Mouse (Mus musculus) myocyte (in vitro differentiated cells): ENCODE data around the gene Alkbh7. TPM values are rescaled to one million over a fixed set of nuclear protein-coding genes. Genes with fewer than 3 reads are reported as not detected.

Experiments
- H3K27me3 ChIP-seq: one replicate; pipeline ENCODE4 v1.6.1; 2011; ENCODE audit not compliant: control insufficient read depth, insufficient read depth, insufficient read length
- H3K36me3 ChIP-seq: one replicate; pipeline ENCODE4 v1.6.1; 2011; ENCODE audit not compliant: control insufficient read depth, insufficient read depth
- H3K4me2 ChIP-seq: one replicate; pipeline ENCODE4 v1.6.1; 2011; ENCODE audit warnings: low read depth, control low read depth
- H3K4me3 ChIP-seq: one replicate; pipeline ENCODE4 v1.5.1; 2011; ENCODE audit warnings: mild to moderate bottlenecking, control low read depth, moderate library complexity
- H3K79me2 ChIP-seq: one replicate; pipeline ENCODE4 v1.6.1; 2011; ENCODE audit not compliant: control insufficient read depth, insufficient read depth
- H3ac ChIP-seq: one replicate; pipeline ENCODE4 v1.6.1; 2011; ENCODE audit not compliant: control insufficient read depth, insufficient read length
- CEBPB ChIP-seq: IDR thresholded peaks from 2 replicates; pipeline ENCODE4 v1.6.1; 2011; ENCODE audit warnings: mild to moderate bottlenecking, moderate library complexity; ENCODE audit not compliant: poor library complexity, insufficient read depth, severe bottlenecking
- E2F4 ChIP-seq: IDR thresholded peaks from one replicate; pipeline ENCODE4 v1.6.1; 2011; ENCODE audit warnings: mild to moderate bottlenecking, control low read depth, moderate library complexity; ENCODE audit not compliant: insufficient read depth
- MAX ChIP-seq: IDR thresholded peaks from one replicate; pipeline ENCODE4 v1.6.1; 2011; ENCODE audit warnings: low read depth, mild to moderate bottlenecking, control low read depth
- MYOD1 ChIP-seq, 3 experiments: IDR thresholded peaks; one replicate each; pipeline ENCODE4 v1.6.1; 2011; ENCODE audit warnings: control low read depth in 2 of 3, low read depth in 2 of 3, mild to moderate bottlenecking in 2 of 3, moderate library complexity in 1 of 3; ENCODE audit not compliant: insufficient read length in 2 of 3, control insufficient read depth in 1 of 3
- MYOG ChIP-seq, 3 experiments: IDR thresholded peaks; one replicate each; pipeline ENCODE4 v1.6.1; 2011; ENCODE audit warnings: control low read depth in 2 of 3, low read depth in 2 of 3, mild to moderate bottlenecking in 2 of 3; ENCODE audit not compliant: insufficient read length in 2 of 3, control insufficient read depth in 1 of 3, insufficient read depth in 1 of 3
- POLR2A ChIP-seq: IDR thresholded peaks from one replicate; pipeline ENCODE4 v1.6.1; 2011; ENCODE audit warnings: low read depth, mild to moderate bottlenecking, control low read depth, moderate library complexity; ENCODE audit not compliant: insufficient read length
- POLR2AphosphoS2 ChIP-seq: IDR thresholded peaks from one replicate; pipeline ENCODE4 v1.6.1; 2011; ENCODE audit warnings: low read depth, control low read depth; ENCODE audit not compliant: insufficient read length
- REST ChIP-seq: IDR thresholded peaks from one replicate; pipeline ENCODE4 v1.6.1; 2011; ENCODE audit warnings: mild to moderate bottlenecking, control low read depth, moderate library complexity; ENCODE audit not compliant: insufficient read depth, insufficient read length
- SRF ChIP-seq: IDR thresholded peaks from one replicate; pipeline ENCODE4 v1.6.1; 2011; ENCODE audit warnings: low read depth; ENCODE audit not compliant: control insufficient read depth, insufficient read length
- TCF12 ChIP-seq: IDR thresholded peaks from one replicate; pipeline ENCODE4 v1.6.1; 2011; ENCODE audit warnings: mild to moderate bottlenecking, control low read depth; ENCODE audit not compliant: poor library complexity, insufficient read depth, severe bottlenecking
- TCF3 ChIP-seq: IDR thresholded peaks from one replicate; pipeline ENCODE4 v1.6.1; 2011; ENCODE audit warnings: low read depth, control low read depth; ENCODE audit not compliant: insufficient read length
- USF1 ChIP-seq: IDR thresholded peaks from one replicate; pipeline ENCODE4 v1.6.1; 2011; ENCODE audit warnings: low read depth, mild to moderate bottlenecking, control low read depth, moderate library complexity
- polyA plus RNA-seq: library from polyadenylated mRNA; unstranded; fragments of >200 nt; fragmentation: generic; extraction: Trizol; gene quantifications from one replicate; pipeline ENCODE4 v1.2.1, GENCODE M21; 2012; ENCODE audit warnings: missing spikeins

The Alkbh7 gene
- 61.9 TPM for polyA plus RNA-seq

DNA sequence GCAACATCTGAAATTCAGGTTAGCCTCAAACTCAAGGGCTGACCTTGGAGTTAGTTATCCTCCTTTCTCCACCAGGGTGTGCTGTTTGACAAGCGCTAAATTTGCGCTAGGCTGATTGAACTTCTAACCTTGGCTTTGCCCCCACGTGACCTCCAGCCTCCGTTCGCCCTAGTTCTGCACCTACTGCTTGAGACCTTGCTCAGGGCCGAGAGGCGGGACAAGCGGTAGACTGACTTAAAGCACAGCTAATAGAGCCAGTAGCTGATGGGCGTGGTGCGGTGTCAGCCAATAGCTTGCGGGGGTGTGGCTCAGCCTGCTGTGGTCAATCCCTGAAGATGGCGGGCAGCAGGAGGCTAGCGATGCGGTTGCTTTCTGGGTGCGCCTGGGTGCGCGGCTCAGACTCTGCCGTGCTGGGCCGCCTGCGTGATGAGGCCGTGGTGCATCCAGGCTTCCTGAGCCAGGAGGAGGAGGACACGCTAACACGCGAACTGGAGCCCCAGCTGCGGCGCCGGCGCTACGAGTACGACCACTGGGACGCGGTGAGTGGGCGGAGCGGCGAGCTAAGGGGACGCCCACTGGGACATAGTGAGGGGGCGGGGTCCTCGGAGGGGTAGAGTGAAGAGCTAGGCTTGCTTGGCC is at the start of gene Alkbh7:
TSS of gene Alkbh7 (plus strand) at position 311 of the 639 bp plus-strand sequence.
- Histone ChIP-seq H3K4me2 (peak within 1 kb of the TSS; percentile 86), H3K36me3 (peaks cover 8% of the 10 kb centered on the region), H3K27me3 (no peaks in the 10 kb centered on the region), H3K79me2 (no peaks in the 10 kb centered on the region), H3K4me3 (peak within 1 kb of the TSS; percentile 36), H3ac (peak within 1 kb of the TSS; percentile 26)
- TF ChIP-seq CEBPB (no peak), MYOD1 (IDR thresholded peaks at IDR 0.05; ENCODE audit: control insufficient read depth in 1 of 3, insufficient read length in 2 of 3, low read depth in 2 of 3) (peak in 1 of 3 experiments; percentile 12), POLR2A (peak; percentile 77), USF1 (peak; percentile 99), E2F4 (no peak), POLR2AphosphoS2 (peak; percentile 98)

DNA sequence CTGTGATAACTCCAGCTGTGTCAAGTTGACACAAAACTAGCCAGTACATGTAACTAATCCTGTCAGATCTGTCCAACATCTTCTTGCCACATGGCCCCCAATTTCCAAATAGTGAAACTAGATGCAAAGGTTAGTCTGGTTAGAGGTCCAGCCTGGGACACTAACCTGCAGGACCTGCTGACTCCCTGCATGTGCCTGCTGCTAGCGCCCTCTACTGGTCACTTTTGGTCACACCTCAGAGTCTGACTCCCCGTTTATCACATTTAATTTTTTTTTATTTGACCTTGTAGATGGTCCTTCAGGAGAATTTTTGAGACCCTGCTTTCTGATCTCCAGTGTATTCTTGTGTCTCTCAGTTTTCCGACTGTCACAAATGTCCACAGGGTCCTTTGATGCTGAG is 46.2 kb upstream of the Alkbh7 start:
- no peak overlapping the region for H3K4me2 ChIP-seq
- no peak overlapping the region for H3K4me3 ChIP-seq
- H3ac ChIP-seq, result no peak overlapping the region
- peaks cover 13% of the 10 kb centered on the region for H3K27me3 ChIP-seq
- no peaks in the 10 kb centered on the region for H3K79me2 ChIP-seq
- no peaks in the 10 kb centered on the region for H3K36me3 ChIP-seq
- no peak for TF ChIP-seq TCF12
- no peak for TF ChIP-seq SRF
- no peak for TF ChIP-seq CEBPB
- TF ChIP-seq E2F4, result no peak
- no peak for TF ChIP-seq MYOG (IDR thresholded peaks at IDR 0.05; ENCODE audit: control insufficient read depth in 1 of 3, insufficient read depth in 1 of 3, insufficient read length in 2 of 3, low read depth in 2 of 3)
- no peak for TF ChIP-seq REST
- TF ChIP-seq POLR2A, result no peak
- no peak for TF ChIP-seq MAX
- TF ChIP-seq MYOD1 (IDR thresholded peaks at IDR 0.05; ENCODE audit: control insufficient read depth in 1 of 3, insufficient read length in 2 of 3, low read depth in 2 of 3), result no peak
- TF ChIP-seq TCF3, result no peak
- TF ChIP-seq POLR2AphosphoS2, result no peak
- no peak for TF ChIP-seq USF1

DNA sequence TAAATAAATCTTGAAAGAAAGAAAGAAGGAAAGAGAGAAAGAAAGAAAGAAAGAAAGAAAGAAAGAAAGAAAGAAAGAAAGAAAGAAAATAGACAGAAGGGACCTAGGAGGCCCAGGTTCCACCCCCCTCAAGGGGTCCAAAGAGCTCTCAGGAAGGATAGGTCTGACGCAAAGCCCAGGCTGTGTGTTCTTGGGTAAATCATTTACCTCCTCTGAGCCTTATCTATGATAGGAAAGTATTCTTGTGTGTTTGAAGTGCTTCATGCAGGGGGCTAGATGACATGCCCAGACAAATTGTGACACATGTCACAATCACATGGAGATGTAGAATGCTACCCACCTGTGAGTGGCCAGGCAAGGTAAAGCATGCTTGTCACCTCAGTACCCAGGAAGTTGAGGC is 44.5 kb upstream of the Alkbh7 start:
- no peak overlapping the region for H3K4me3 ChIP-seq
- H3K4me2 ChIP-seq, result no peak overlapping the region
- no peak overlapping the region for H3ac ChIP-seq
- H3K27me3 ChIP-seq, result peaks cover 7% of the 10 kb centered on the region
- H3K36me3 ChIP-seq, result no peaks in the 10 kb centered on the region
- H3K79me2 ChIP-seq, result no peaks in the 10 kb centered on the region
- no peak for TF ChIP-seq USF1
- TF ChIP-seq MYOD1 (IDR thresholded peaks at IDR 0.05; ENCODE audit: control insufficient read depth in 1 of 3, insufficient read length in 2 of 3, low read depth in 2 of 3), result no peak
- no peak for TF ChIP-seq SRF
- no peak for TF ChIP-seq REST
- TF ChIP-seq MYOG (IDR thresholded peaks at IDR 0.05; ENCODE audit: control insufficient read depth in 1 of 3, insufficient read depth in 1 of 3, insufficient read length in 2 of 3, low read depth in 2 of 3), result no peak
- no peak for TF ChIP-seq TCF12
- no peak for TF ChIP-seq CEBPB
- TF ChIP-seq TCF3, result no peak
- no peak for TF ChIP-seq POLR2AphosphoS2
- no peak for TF ChIP-seq POLR2A
- TF ChIP-seq MAX, result no peak
- no peak for TF ChIP-seq E2F4

DNA sequence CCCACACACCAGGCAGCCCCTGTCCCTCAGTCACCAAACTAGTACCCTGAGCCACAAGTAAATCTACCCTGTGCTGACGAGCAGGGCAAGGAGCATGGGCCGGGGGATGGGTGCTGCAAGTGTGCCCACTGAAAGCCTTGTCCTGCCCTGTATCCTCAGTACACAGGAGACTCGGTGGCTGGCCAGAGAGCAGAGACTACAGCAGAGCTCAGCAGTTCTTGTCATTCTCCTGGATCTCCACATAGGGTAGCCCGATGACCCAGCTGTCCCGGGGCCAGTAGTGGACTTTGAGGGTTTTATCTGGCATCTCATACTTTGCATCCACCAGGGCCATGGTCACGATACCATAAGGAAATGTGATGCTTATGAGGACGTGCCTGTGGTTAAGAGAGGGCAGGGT is 42.3 kb upstream of the Alkbh7 start:
- H3K4me3 ChIP-seq, result no peak overlapping the region
- H3K4me2 ChIP-seq, result no peak overlapping the region
- H3K27me3 ChIP-seq, result peaks cover 7% of the 10 kb centered on the region
- no peaks in the 10 kb centered on the region for H3K36me3 ChIP-seq
- TF ChIP-seq REST, result no peak
- H3ac ChIP-seq, result no peak overlapping the region
- no peaks in the 10 kb centered on the region for H3K79me2 ChIP-seq

DNA sequence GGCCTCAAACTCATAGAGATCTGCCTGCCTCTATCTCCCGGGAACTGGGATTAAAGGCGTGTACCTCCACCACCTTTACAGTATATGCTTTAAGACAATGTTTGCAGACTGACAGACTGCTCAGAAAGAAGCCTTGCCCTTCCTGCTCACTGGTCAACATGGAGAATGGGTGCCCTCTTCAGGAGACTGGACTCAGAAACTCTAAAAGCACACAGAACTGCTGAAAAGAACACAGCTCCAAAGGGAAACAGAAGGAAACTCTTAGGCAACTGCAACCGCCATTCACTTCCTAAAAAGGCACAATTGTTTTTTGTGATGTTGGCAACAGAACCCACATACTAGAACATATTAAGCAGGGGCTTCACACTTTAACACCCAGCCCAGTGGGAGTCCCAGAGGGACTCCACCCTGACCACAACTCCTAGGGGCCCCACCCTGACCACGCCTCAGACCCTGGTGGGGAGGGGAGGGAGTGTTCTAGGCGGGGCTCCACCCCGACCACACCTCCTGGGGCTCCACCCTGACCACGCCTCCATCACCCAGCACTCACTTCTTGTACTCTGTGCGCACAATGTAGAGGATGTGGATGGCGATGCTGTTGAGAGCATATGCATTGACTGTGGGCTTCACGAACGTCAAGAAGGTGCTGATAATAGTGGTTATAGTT is 39.2 kb upstream of the Alkbh7 start:
- no peak overlapping the region for H3K4me2 ChIP-seq
- no peaks in the 10 kb centered on the region for H3K79me2 ChIP-seq
- no peaks in the 10 kb centered on the region for H3K36me3 ChIP-seq
- TF ChIP-seq MYOD1 (IDR thresholded peaks at IDR 0.05; ENCODE audit: control insufficient read depth in 1 of 3, insufficient read length in 2 of 3, low read depth in 2 of 3) (no peak), TCF12 (no peak), CEBPB (no peak), SRF (no peak), POLR2A (no peak), E2F4 (no peak), REST (no peak), POLR2AphosphoS2 (no peak), USF1 (no peak), MYOG (IDR thresholded peaks at IDR 0.05; ENCODE audit: control insufficient read depth in 1 of 3, insufficient read depth in 1 of 3, insufficient read length in 2 of 3, low read depth in 2 of 3) (no peak), TCF3 (no peak), MAX (no peak)
- peaks cover 10% of the 10 kb centered on the region for H3K27me3 ChIP-seq
- no peak overlapping the region for H3K4me3 ChIP-seq
- H3ac ChIP-seq, result no peak overlapping the region
